Mouse (Mus musculus) midbrain, embryonic 14.5 days (tissue): Measurements from ENCODE around the gene Sidt2. TPM values are rescaled to one million over a fixed set of nuclear protein-coding genes. Genes with fewer than 3 reads are reported as not detected.

Experiments used
- ATAC-seq: fragments of 200-750 bp; cut with Nextera tagmentation; 2 replicates; pipeline ENCODE4 v1.8.0; 2017; ENCODE audit warnings: moderate number of reproducible peaks, moderate library complexity; ENCODE audit not compliant: low FRiP score, low TSS enrichment
- DNase-seq: peaks from one replicate; pipeline ENCODE4 v3.0.0-alpha.2; 2015
- H3K27ac ChIP-seq: fragments of 300-500 bp; sonication (generic); replicated peaks from 2 replicates; pipeline ENCODE4 v1.5.1; 2014; ENCODE audit warnings: mild to moderate bottlenecking, low read depth, low read length, moderate library complexity
- H3K27me3 ChIP-seq: fragments of 300-500 bp; sonication (generic); 2 replicates; pipeline ENCODE4 v1.6.1; 2014; ENCODE audit warnings: low read length, control low read depth, mixed read lengths; ENCODE audit not compliant: control insufficient read depth, insufficient read depth
- H3K36me3 ChIP-seq: fragments of 300-500 bp; sonication (generic); 2 replicates; pipeline ENCODE4 v1.6.1; 2014; ENCODE audit warnings: low read length, control low read depth; ENCODE audit not compliant: control insufficient read depth, insufficient read depth
- H3K4me1 ChIP-seq: fragments of 300-500 bp; sonication (generic); 2 replicates; pipeline ENCODE4 v1.6.1; 2014; ENCODE audit warnings: mild to moderate bottlenecking, antibody characterized with exemption, low read length, control low read depth; ENCODE audit not compliant: control insufficient read depth, insufficient read depth
- H3K4me2 ChIP-seq: fragments of 300-500 bp; sonication (generic); 2 replicates; pipeline ENCODE4 v1.6.1; 2014; ENCODE audit warnings: mild to moderate bottlenecking, low read length, moderate library complexity
- H3K4me3 ChIP-seq: fragments of 300-500 bp; sonication (generic); replicated peaks from 2 replicates; pipeline ENCODE4 v1.5.1; 2014; ENCODE audit warnings: low read depth, low read length
- H3K9ac ChIP-seq: fragments of 300-500 bp; sonication (generic); replicated peaks from 2 replicates; pipeline ENCODE4 v1.6.1; 2014; ENCODE audit warnings: mild to moderate bottlenecking, low read length, moderate library complexity
- H3K9me3 ChIP-seq: fragments of 300-500 bp; sonication (generic); 2 replicates; pipeline ENCODE4 v1.6.1; 2016; ENCODE audit warnings: low read length, control low read depth, mixed read lengths; ENCODE audit not compliant: control insufficient read depth
- WGBS: fragments of 180-500 bp; shearing (Covaris S2); extraction: QIAGEN DNeasy Blood & Tissue Kit; methylation state at CpG from one replicate; pipeline ENCODE4 v1.1.7; 2014; 5-methylcytosine and 5-hydroxymethylcytosine counted together
- microRNA-seq: library from miRNA; unstranded; fragments of <30 nt; microRNA quantifications from one replicate; pipeline ENCODE4, GENCODE M21; 2016
- polyA plus RNA-seq: library from polyadenylated mRNA; unstranded; fragments of >200 nt; fragmentation: Nextera tagmentation; extraction: Ambion mirVana; gene quantifications from 2 replicates; pipeline ENCODE4 v1.2.1, GENCODE M21; 2014

Gene Sidt2
- polyA plus RNA-seq, 1 experiment from 2014 or later, result 40.5 TPM

GRCm38 (mm10) chr9:45910995-45911394, 44.1 kb downstream of the Sidt2 start:
- Histone ChIP-seq H3K27ac (no peak overlapping the region), H3K4me2 (no peak overlapping the region), H3K9ac (no peak overlapping the region), H3K4me3 (no peak overlapping the region), H3K27me3 (no peaks in the 10 kb centered on the region), H3K9me3 (no peaks in the 10 kb centered on the region), H3K36me3 (peaks cover 72% of the 10 kb centered on the region), H3K4me1 (peaks cover 7% of the 10 kb centered on the region)
- 93% methylated on average over 3 of the region's 3 CpGs for WGBS
- ATAC-seq (no peak), DNase-seq (no peak)

- H3K4me3 ChIP-seq, result peak overlapping the region; percentile 81
- peak overlapping the region; percentile 84 for H3K4me2 ChIP-seq
- 1% methylated on average over 19 of the region's 19 CpGs for WGBS
- ATAC-seq, result no peak
- peaks cover 53% of the 10 kb centered on the region for H3K36me3 ChIP-seq
- H3K9me3 ChIP-seq, result no peaks in the 10 kb centered on the region
- peak; percentile 27 for DNase-seq
- H3K27ac ChIP-seq, result peak overlapping the region; percentile 98
- H3K27me3 ChIP-seq, result no peaks in the 10 kb centered on the region
- peak overlapping the region; percentile 93 for H3K9ac ChIP-seq
- H3K4me1 ChIP-seq, result peaks cover 20% of the 10 kb centered on the region
These were observed 48.0 kb downstream of the Sidt2 start for GRCm38 (mm10) chr9:45907078-45907428.

- Histone ChIP-seq H3K4me3 (peak within 1 kb of the TSS; percentile 81), H3K27ac (peak within 1 kb of the TSS; percentile 98), H3K27me3 (no peaks in the 10 kb centered on the region), H3K9me3 (no peaks in the 10 kb centered on the region), H3K36me3 (peaks cover 53% of the 10 kb centered on the region), H3K4me2 (peak within 1 kb of the TSS; percentile 84), H3K4me1 (peaks cover 20% of the 10 kb centered on the region), H3K9ac (peak within 1 kb of the TSS; percentile 93)
- under 1% methylated on average over 77 of the region's 80 CpGs for WGBS
- ATAC-seq (peak; percentile 94), DNase-seq (peak; percentile 96)
These were observed 48.5 kb downstream of the Sidt2 start, which contains the start of the genes Pcsk7 and Rnf214 for GRCm38 (mm10) chr9:45906355-45907077. Gene Pcsk7 (plus strand): TSS chr9:45906497. Gene Rnf214 (minus strand): TSS chr9:45906911.

GRCm38 (mm10) chr9:45905811-45906237, 49.2 kb downstream of the Sidt2 start:
- Histone ChIP-seq H3K4me1 (peaks cover 20% of the 10 kb centered on the region), H3K9me3 (no peaks in the 10 kb centered on the region), H3K36me3 (peaks cover 50% of the 10 kb centered on the region), H3K9ac (peak overlapping the region; percentile 93), H3K27ac (peak overlapping the region; percentile 98), H3K27me3 (no peaks in the 10 kb centered on the region), H3K4me3 (peak overlapping the region; percentile 81), H3K4me2 (peak overlapping the region; percentile 84)
- ATAC-seq (peak; percentile 65), DNase-seq (peak; percentile 68)
- WGBS, result 0% methylated on average over 21 of the region's 27 CpGs

- no peak for ATAC-seq
- peaks cover 20% of the 10 kb centered on the region for H3K4me1 ChIP-seq
These were observed 49.9 kb downstream of the Sidt2 start for GRCm38 (mm10) chr9:45905196-45905595.

GRCm38 (mm10) chr9:45893681-45894080, 61.4 kb downstream of the Sidt2 start:
- Histone ChIP-seq H3K36me3 (peaks cover 96% of the 10 kb centered on the region), H3K9me3 (no peaks in the 10 kb centered on the region), H3K4me3 (no peak overlapping the region), H3K9ac (no peak overlapping the region), H3K4me1 (no peaks in the 10 kb centered on the region), H3K27me3 (no peaks in the 10 kb centered on the region), H3K27ac (no peak overlapping the region), H3K4me2 (no peak overlapping the region)
- no peak for ATAC-seq
- DNase-seq, result no peak

More at GRCm38 (mm10) chr9:45905196-45905595, 49.9 kb downstream of the Sidt2 start:
- DNase-seq, result no peak
- H3K36me3 ChIP-seq, result peaks cover 49% of the 10 kb centered on the region
- H3K27ac ChIP-seq, result no peak overlapping the region
- H3K9ac ChIP-seq, result peak overlapping the region; percentile 93
- peak overlapping the region; percentile 81 for H3K4me3 ChIP-seq
- no peaks in the 10 kb centered on the region for H3K27me3 ChIP-seq
- WGBS, result 57% methylated on average over 4 of the region's 4 CpGs
- H3K4me2 ChIP-seq, result peak overlapping the region; percentile 84
- no peaks in the 10 kb centered on the region for H3K9me3 ChIP-seq

Small RNAs within 50 kb of the gene (microRNA-seq; reads per million reads assigned to microRNA genes)
- gene Mir7087, result not detected

Other genes with a start within 250 kb of the Sidt2 start
- gene Cep164, start 126.6 kb downstream of the Sidt2 start, polyA plus RNA-seq, result 13.0 and 18.0 TPM in 2 replicates
- gene Bace1, start 116.7 kb downstream of the Sidt2 start, polyA plus RNA-seq, result 46.5 and 56.5 TPM in 2 replicates
- gene Pcsk7, start 48.8 kb downstream of the Sidt2 start, polyA plus RNA-seq, result 15.5 and 17.4 TPM in 2 replicates
- gene Rnf214, start 48.3 kb downstream of the Sidt2 start, polyA plus RNA-seq, result 97.4 and 121 TPM in 2 replicates
- gene Tagln, start 19.2 kb downstream of the Sidt2 start, polyA plus RNA-seq, result 1.6 and 3.3 TPM in 2 replicates
- 291 and 338 TPM in 2 replicates for gene Pafah1b2, start 57.4 kb upstream of the Sidt2 start, polyA plus RNA-seq
- gene Sik3, start 57.6 kb upstream of the Sidt2 start, polyA plus RNA-seq, result 10.3 and 11.4 TPM in 2 replicates